Mouse (Mus musculus): ENCODE measurements around the gene Dcaf12. TPM values are rescaled to one million over a fixed set of nuclear protein-coding genes. Genes with fewer than 3 reads are reported as not detected.

Dcaf12 gene
- polyA plus RNA-seq, 1 experiment from 2014 or later = 25.9 TPM

GRCm38 (mm10) chr4:41245408-41245807 is 69.3 kb downstream of the Dcaf12 start:
- POLR2A ChIA-PET = no interaction called here
- DNase-seq (ENCODE audit: low read depth, low spot score) (no peak), ATAC-seq (no peak)
- TF ChIP-seq CTCF (IDR thresholded peaks at IDR 0.05) = peak; percentile 53
- CTCF ChIA-PET = no interaction called here
- in situ Hi-C loops (cut with MboI; ENCODE audit: low pct_unique_long_range_greater_than_20kb) = no loop called here
- H3K27me3 ChIP-seq = no peaks in the 10 kb centered on the region

Other genes with a start within 250 kb of the Dcaf12 start
- gene Aqp3, start 216.7 kb downstream of the Dcaf12 start, polyA plus RNA-seq (2021) = 2.3 TPM
- 18.8 TPM for gene Nol6, start 190.4 kb downstream of the Dcaf12 start, polyA plus RNA-seq (2021)
- gene Ube2r2, start 179.1 kb downstream of the Dcaf12 start, polyA plus RNA-seq (2021) = 115 TPM
- gene Ubap2, start 39.7 kb downstream of the Dcaf12 start, polyA plus RNA-seq (2021) = 54.1 TPM
- 42.6 TPM for gene Ubap1, start 34.1 kb upstream of the Dcaf12 start, polyA plus RNA-seq (2021)
- gene Kif24, start 150.0 kb upstream of the Dcaf12 start, polyA plus RNA-seq (2021) = 3.5 TPM
- 31.0 TPM for gene Nudt2, start 150.3 kb upstream of the Dcaf12 start, polyA plus RNA-seq (2021)
- 6.2 TPM for gene AI464131, start 188.2 kb upstream of the Dcaf12 start, polyA plus RNA-seq (2021)
- 0.21 TPM for gene 1110017D15Rik, start 202.4 kb upstream of the Dcaf12 start, polyA plus RNA-seq (2021)